Mouse (Mus musculus): ENCODE data around the gene Tkfc. TPM values are rescaled to one million over a fixed set of nuclear protein-coding genes. Genes with fewer than 3 reads are reported as not detected.

The Tkfc gene
- polyA plus RNA-seq, 1 experiment, result 29.0 TPM

DNA sequence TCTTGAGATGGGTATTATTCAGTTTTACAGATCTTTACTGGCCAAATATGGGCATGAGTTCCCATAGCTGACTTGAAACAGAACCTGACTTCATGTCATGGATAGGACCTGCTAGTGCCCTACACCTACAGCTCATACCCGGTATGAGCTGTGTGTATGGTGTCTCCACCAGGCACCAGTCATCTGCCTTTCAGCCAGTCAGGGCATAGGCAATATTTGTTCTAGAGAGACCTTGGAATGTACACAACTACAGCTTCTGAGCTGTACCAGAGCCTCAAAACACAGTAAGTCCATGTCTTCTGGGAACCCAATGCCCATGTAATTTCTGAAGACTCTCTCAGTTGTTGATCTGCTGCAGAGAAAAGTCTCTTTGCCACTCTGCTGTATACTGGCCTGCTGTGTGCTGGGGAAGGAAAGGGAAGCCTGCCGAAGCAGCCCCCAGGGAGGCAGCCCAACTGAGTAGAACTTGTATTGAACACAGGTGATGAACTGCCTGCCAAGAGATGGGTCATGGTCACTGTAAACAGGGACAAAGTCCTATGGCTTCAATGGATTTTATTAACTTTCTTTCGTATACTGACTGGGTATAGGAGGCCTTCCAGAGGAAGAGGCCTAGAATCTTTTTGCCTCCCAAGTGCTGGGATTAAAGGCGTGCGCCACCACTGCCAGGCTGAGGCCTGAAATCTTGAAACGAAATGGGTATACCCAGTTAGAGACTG is 13.6 kb downstream of the Tkfc start:
- TF ChIP-seq EP300 (IDR thresholded peaks at IDR 0.05; ENCODE audit: insufficient read depth, low read depth, low read length) (no peak), CTCF (IDR thresholded peaks at IDR 0.05; ENCODE audit: low read depth, low read length) (no peak), POLR2A (IDR thresholded peaks at IDR 0.05; ENCODE audit: insufficient read depth, low read length) (no peak)
- Histone ChIP-seq H3K4me3 (ENCODE audit: low read depth, low read length) (no peak overlapping the region), H3K27ac (ENCODE audit: insufficient read depth, low read length) (no peak overlapping the region), H3K9ac (ENCODE audit: low read depth, poor library complexity, severe bottlenecking) (no peak overlapping the region), H3K27me3 (ENCODE audit: control insufficient read depth, insufficient read depth, low read length, poor library complexity, severe bottlenecking) (no peaks in the 10 kb centered on the region), H3K36me3 (ENCODE audit: control insufficient read depth, insufficient read depth, low read length, poor library complexity, severe bottlenecking) (no peaks in the 10 kb centered on the region), H3K4me1 (ENCODE audit: control insufficient read depth, insufficient read depth, low read length) (no peaks in the 10 kb centered on the region), H3K9me3 (replicated peaks; ENCODE audit: control insufficient read depth, insufficient read depth, low read length, poor library complexity, severe bottlenecking) (no peaks in the 10 kb centered on the region)

DNA sequence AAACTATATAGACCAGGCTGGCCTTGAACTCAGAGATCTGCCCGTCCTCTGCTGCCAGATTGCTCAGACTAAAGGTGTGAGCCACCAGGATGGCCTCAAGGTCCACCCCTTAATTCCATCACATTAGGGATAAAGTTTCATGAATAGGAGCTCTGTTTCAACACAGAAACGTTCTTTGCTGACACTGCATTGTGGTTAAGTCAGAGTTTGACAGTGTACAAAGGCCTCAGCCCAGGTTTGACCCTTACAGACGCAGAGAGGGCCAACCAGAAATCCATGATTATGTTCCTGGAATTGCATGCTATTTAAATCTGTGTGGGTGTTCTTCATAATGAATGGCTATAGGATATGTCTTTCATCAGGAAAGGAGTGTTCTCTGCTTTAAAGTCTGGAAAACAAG is 15.2 kb downstream of the Tkfc start:
- no peaks in the 10 kb centered on the region for H3K9me3 ChIP-seq (replicated peaks; ENCODE audit: control insufficient read depth, insufficient read depth, low read length, poor library complexity, severe bottlenecking)
- H3K9ac ChIP-seq (ENCODE audit: low read depth, poor library complexity, severe bottlenecking), result no peak overlapping the region
- H3K4me1 ChIP-seq (ENCODE audit: control insufficient read depth, insufficient read depth, low read length), result no peaks in the 10 kb centered on the region
- H3K36me3 ChIP-seq (ENCODE audit: control insufficient read depth, insufficient read depth, low read length, poor library complexity, severe bottlenecking), result no peaks in the 10 kb centered on the region
- TF ChIP-seq CTCF (IDR thresholded peaks at IDR 0.05; ENCODE audit: low read depth, low read length), result no peak
- no peak for TF ChIP-seq POLR2A (IDR thresholded peaks at IDR 0.05; ENCODE audit: insufficient read depth, low read length)
- no peak for TF ChIP-seq EP300 (IDR thresholded peaks at IDR 0.05; ENCODE audit: insufficient read depth, low read depth, low read length)
- H3K27me3 ChIP-seq (ENCODE audit: control insufficient read depth, insufficient read depth, low read length, poor library complexity, severe bottlenecking), result no peaks in the 10 kb centered on the region
- H3K27ac ChIP-seq (ENCODE audit: insufficient read depth, low read length), result no peak overlapping the region
- no peak overlapping the region for H3K4me3 ChIP-seq (ENCODE audit: low read depth, low read length)

DNA sequence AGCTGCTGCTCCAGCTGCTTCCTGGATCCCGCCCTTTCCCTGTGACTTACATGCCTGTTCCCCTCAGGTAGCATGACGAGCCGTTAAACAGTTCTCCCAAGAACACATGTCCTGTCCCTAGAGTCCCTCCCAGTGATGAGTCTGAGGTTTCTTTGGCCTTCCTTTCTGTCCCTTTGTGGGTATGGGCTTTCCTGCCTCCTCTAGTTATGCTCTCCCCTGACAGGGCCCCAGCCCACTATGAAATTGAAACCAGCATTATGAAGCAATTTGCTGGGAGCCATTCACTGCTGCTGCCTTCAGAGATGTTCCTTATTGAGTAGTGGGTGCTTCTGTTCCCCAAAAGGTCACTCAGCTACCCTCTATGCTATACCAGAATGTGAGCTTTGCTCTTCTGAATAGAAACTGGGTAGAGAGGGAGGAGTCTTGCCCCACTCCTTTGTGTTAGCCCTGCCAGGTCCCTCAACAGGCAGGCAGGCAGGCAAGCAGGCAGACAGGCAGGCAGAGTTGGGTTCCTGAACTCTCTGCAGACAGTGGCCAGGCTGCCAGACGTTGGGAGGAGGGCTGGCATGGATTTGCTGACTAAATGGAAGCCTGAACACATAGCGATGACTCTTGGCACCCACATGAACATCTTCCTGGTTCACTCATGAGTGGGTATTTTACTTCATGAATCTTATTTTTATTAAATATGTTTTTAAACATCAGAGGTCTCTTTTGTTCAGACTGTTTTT is 16.2 kb downstream of the Tkfc start:
- H3K27ac ChIP-seq (ENCODE audit: insufficient read depth, low read length), result no peak overlapping the region
- no peak for TF ChIP-seq EP300 (IDR thresholded peaks at IDR 0.05; ENCODE audit: insufficient read depth, low read depth, low read length)
- no peak for TF ChIP-seq POLR2A (IDR thresholded peaks at IDR 0.05; ENCODE audit: insufficient read depth, low read length)
- no peak for TF ChIP-seq CTCF (IDR thresholded peaks at IDR 0.05; ENCODE audit: low read depth, low read length)
- no peaks in the 10 kb centered on the region for H3K36me3 ChIP-seq (ENCODE audit: control insufficient read depth, insufficient read depth, low read length, poor library complexity, severe bottlenecking)

DNA sequence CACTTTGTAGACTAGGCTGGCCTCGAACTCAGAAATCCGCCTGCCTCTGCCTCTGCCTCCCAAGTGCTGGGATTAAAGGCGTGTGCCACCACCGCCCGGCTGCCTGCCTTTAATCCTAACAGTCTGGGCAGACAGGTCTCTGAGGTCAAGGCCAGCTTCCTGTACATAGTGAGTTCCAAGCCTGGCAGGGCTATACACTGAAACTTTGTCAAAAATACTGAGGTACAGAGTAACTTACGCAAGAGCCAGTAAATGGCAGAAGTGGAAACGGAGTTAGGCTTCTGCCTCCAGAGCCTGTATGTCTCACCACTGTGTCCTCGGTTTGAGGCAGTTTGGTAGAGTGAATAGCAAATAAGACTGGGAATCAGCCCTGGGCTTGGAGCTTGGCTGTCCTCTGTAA is 18.2 kb downstream of the Tkfc start:
- H3K9ac ChIP-seq (ENCODE audit: low read depth, poor library complexity, severe bottlenecking), result no peak overlapping the region
- H3K4me3 ChIP-seq (ENCODE audit: low read depth, low read length), result no peak overlapping the region
- no peaks in the 10 kb centered on the region for H3K27me3 ChIP-seq (ENCODE audit: control insufficient read depth, insufficient read depth, low read length, poor library complexity, severe bottlenecking)
- H3K4me1 ChIP-seq (ENCODE audit: control insufficient read depth, insufficient read depth, low read length), result no peaks in the 10 kb centered on the region
- H3K27ac ChIP-seq (ENCODE audit: insufficient read depth, low read length), result no peak overlapping the region
- H3K36me3 ChIP-seq (ENCODE audit: control insufficient read depth, insufficient read depth, low read length, poor library complexity, severe bottlenecking), result no peaks in the 10 kb centered on the region
- TF ChIP-seq CTCF (IDR thresholded peaks at IDR 0.05; ENCODE audit: low read depth, low read length) (no peak), EP300 (IDR thresholded peaks at IDR 0.05; ENCODE audit: insufficient read depth, low read depth, low read length) (no peak), POLR2A (IDR thresholded peaks at IDR 0.05; ENCODE audit: insufficient read depth, low read length) (no peak)
- H3K9me3 ChIP-seq (replicated peaks; ENCODE audit: control insufficient read depth, insufficient read depth, low read length, poor library complexity, severe bottlenecking), result no peaks in the 10 kb centered on the region

More for the DNA sequence above, 16.2 kb downstream of the Tkfc start:
- no peaks in the 10 kb centered on the region for H3K9me3 ChIP-seq (replicated peaks; ENCODE audit: control insufficient read depth, insufficient read depth, low read length, poor library complexity, severe bottlenecking)
- H3K4me3 ChIP-seq (ENCODE audit: low read depth, low read length), result no peak overlapping the region
- H3K4me1 ChIP-seq (ENCODE audit: control insufficient read depth, insufficient read depth, low read length), result no peaks in the 10 kb centered on the region
- no peak overlapping the region for H3K9ac ChIP-seq (ENCODE audit: low read depth, poor library complexity, severe bottlenecking)
- H3K27me3 ChIP-seq (ENCODE audit: control insufficient read depth, insufficient read depth, low read length, poor library complexity, severe bottlenecking), result no peaks in the 10 kb centered on the region

DNA sequence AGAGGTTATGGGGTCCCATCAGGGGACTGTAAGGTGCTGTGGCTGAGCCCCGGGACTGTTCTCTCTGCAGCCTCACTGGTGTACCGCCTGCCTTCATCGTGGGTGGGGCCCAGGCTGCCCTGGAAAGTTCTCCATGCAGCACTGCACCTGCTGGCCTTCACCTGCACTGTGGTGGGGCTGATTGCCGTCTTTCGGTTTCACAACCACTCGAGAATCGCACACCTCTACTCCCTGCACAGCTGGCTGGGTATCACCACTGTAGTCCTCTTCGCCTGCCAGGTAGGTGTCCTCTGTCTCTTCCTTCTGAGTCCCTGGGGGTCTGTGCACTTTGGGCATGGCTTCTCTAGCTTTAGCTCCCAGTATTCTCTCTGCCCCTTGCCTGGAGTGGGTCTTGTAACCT is 20.3 kb downstream of the Tkfc start:
- Histone ChIP-seq H3K9ac (ENCODE audit: low read depth, poor library complexity, severe bottlenecking) (no peak overlapping the region), H3K9me3 (replicated peaks; ENCODE audit: control insufficient read depth, insufficient read depth, low read length, poor library complexity, severe bottlenecking) (no peaks in the 10 kb centered on the region), H3K27me3 (ENCODE audit: control insufficient read depth, insufficient read depth, low read length, poor library complexity, severe bottlenecking) (no peaks in the 10 kb centered on the region), H3K36me3 (ENCODE audit: control insufficient read depth, insufficient read depth, low read length, poor library complexity, severe bottlenecking) (no peaks in the 10 kb centered on the region), H3K4me1 (ENCODE audit: control insufficient read depth, insufficient read depth, low read length) (no peaks in the 10 kb centered on the region), H3K4me3 (ENCODE audit: low read depth, low read length) (no peak overlapping the region), H3K27ac (ENCODE audit: insufficient read depth, low read length) (no peak overlapping the region)
- no peak for TF ChIP-seq POLR2A (IDR thresholded peaks at IDR 0.05; ENCODE audit: insufficient read depth, low read length)
- TF ChIP-seq EP300 (IDR thresholded peaks at IDR 0.05; ENCODE audit: insufficient read depth, low read depth, low read length), result no peak
- no peak for TF ChIP-seq CTCF (IDR thresholded peaks at IDR 0.05; ENCODE audit: low read depth, low read length)

DNA sequence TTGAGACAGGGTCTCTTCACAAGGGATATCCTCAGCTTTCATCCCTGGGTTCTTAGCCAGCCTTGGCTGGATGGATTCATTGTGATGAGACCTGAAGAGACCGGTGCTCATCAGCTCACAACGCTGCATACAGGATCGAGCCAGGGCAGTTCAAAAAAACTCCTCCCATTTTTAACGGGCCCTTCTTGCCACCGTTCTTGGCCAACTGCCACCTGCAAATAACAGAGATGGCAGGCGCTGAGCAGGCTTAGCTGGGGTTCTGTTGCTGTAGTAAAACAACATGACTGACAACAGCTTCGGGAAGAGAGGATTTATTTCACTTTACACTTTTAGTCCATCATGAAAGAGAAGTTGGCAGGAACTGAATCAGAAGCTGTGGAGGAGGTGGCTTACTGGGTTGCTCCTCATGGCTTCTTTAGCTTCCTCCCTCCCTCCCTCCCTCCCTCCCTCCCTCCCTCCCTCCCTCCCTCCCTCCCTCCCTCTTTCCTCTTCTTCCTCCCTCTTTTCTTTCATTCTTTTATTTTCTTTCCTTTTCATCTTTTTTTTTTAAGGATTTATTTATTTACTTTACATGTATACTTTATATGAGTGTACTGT is 21.8 kb downstream of the Tkfc start:
- no peaks in the 10 kb centered on the region for H3K36me3 ChIP-seq (ENCODE audit: control insufficient read depth, insufficient read depth, low read length, poor library complexity, severe bottlenecking)
- no peaks in the 10 kb centered on the region for H3K27me3 ChIP-seq (ENCODE audit: control insufficient read depth, insufficient read depth, low read length, poor library complexity, severe bottlenecking)
- TF ChIP-seq POLR2A (IDR thresholded peaks at IDR 0.05; ENCODE audit: insufficient read depth, low read length) (no peak), EP300 (IDR thresholded peaks at IDR 0.05; ENCODE audit: insufficient read depth, low read depth, low read length) (no peak), CTCF (IDR thresholded peaks at IDR 0.05; ENCODE audit: low read depth, low read length) (no peak)
- no peaks in the 10 kb centered on the region for H3K9me3 ChIP-seq (replicated peaks; ENCODE audit: control insufficient read depth, insufficient read depth, low read length, poor library complexity, severe bottlenecking)
- no peak overlapping the region for H3K27ac ChIP-seq (ENCODE audit: insufficient read depth, low read length)
- H3K4me1 ChIP-seq (ENCODE audit: control insufficient read depth, insufficient read depth, low read length), result no peaks in the 10 kb centered on the region
- H3K9ac ChIP-seq (ENCODE audit: low read depth, poor library complexity, severe bottlenecking), result no peak overlapping the region
- no peak overlapping the region for H3K4me3 ChIP-seq (ENCODE audit: low read depth, low read length)
